Mouse (Mus musculus): ENCODE data around the gene Lpgat1.

Lpgat1 gene

DNA sequence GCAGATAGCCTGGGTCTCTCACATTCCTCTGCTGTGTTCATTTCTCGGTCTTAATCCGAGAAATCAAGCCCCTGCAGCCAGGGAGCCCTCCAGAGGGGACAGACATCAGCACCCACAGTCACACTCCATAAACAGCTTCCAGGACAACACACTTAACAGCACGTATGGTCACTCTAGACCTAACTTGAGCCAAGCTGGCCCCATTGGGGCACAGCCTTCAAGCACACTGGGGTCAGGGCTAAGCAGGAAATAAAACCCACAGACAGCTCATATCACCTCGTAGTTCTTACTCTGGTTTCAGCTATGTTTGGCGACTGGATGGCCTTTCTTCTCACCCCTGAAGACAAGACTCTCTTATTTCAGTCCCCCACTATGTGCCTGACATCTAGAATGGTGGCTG lies 87.1 kb downstream of the Lpgat1 start:
- DNase-seq (ENCODE audit: extremely low read depth, low read depth, low spot score) = no peak

GRCm38 (mm10) chr1:191805788-191806187 lies 88.2 kb downstream of the Lpgat1 start:
- DNase-seq (ENCODE audit: extremely low read depth, low read depth, low spot score) = no peak

GRCm38 (mm10) chr1:191806740-191807139 lies 89.1 kb downstream of the Lpgat1 start:
- DNase-seq (ENCODE audit: extremely low read depth, low read depth, low spot score) = no peak

GRCm38 (mm10) chr1:191807979-191808378 lies 90.3 kb downstream of the Lpgat1 start:
- no peak for DNase-seq (ENCODE audit: extremely low read depth, low read depth, low spot score)

DNA sequence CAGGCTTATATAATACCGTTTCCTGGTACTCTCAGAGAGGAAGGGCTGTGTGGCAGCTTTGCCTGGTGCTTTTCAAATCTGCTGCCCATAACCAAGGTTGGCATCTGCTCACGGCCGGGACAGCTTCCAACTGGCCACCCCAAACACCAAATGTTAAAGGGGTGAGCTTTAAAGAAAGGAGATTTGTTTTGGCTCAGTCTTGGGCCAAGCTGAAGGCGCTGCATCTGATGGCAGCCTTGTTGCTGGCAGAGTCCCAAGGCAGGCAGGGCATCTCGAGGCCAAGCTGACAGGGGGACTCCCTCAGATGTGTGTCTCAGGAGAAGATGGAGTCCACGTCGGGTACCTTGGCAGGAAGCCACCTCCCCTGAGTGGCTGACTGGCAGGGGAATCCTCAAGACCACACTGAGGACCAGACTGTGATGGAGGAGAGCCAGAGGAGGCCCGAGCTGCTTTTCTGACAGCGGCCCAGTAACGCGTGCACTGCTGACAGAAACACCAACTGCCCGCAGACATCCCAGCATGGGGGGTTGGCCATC lies 91.1 kb downstream of the Lpgat1 start:
- DNase-seq (ENCODE audit: extremely low read depth, low read depth, low spot score) = no peak

GRCm38 (mm10) chr1:191811774-191812173 lies 94.1 kb downstream of the Lpgat1 start:
- no peak for DNase-seq (ENCODE audit: extremely low read depth, low read depth, low spot score)

DNA sequence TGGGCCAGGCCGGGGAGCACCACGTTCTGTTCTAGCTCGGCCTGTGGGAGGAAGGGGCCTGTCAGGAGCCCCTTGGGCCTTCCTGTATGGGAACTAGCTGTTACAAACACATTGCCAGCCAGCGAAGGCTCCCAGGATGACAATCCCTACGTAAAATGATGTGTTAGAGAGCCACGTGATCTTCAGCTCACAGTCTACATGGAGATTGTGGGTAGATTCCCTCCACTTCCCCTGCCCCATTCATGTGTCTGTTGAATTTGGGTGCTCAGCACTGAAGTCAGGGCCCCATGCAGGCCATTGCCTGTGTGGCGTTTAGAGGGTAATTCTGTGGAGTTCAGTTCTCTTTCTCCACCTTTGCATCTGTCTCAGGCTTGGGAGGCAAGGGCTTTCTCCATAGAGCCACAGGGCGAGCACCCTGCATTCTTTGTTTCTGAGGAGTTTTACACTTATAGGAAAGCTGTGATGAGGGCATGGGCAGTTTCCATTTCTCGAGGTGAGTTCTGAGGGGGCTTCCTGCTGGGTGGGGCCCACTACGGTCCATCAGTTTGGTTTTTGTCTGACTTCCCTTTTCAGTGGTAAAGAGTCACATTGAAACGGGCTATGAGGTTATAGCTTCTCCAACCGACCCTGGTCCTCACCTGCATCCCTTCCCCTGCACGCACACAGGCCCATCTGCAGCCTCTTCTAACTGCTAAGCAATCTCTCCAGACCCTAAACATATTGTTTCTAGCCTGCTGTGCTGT lies 95.5 kb downstream of the Lpgat1 start:
- no peak for DNase-seq (ENCODE audit: extremely low read depth, low read depth, low spot score)

DNA sequence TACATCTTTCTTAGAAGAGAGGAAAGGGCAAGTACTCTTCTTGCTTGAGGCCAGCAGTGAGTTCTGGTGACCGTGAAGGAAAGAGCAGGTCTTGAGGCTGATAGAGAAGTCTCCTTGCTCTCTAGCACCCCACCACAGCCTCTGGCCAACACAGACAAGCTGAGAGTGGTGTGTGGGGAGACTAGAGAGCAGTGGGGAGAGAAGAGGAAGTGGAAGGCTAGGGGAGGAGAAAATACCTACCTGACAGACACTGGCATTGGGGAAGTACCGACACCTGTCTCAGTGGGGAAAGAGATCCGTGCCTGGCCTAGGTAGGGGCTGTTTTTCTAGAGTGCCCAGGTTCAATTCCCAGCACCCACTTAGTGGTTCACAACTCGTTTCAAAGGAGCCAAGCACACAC lies 96.6 kb downstream of the Lpgat1 start:
- no peak for DNase-seq (ENCODE audit: extremely low read depth, low read depth, low spot score)

- peak; percentile 87 for DNase-seq (ENCODE audit: extremely low read depth, low read depth, low spot score)
These were observed 97.3 kb downstream of the Lpgat1 start for GRCm38 (mm10) chr1:191814935-191815334.

GRCm38 (mm10) chr1:191816596-191816995 lies 99.0 kb downstream of the Lpgat1 start:
- no peak for DNase-seq (ENCODE audit: extremely low read depth, low read depth, low spot score)

GRCm38 (mm10) chr1:191817418-191818144 lies 99.9 kb downstream of the Lpgat1 start:
- DNase-seq (ENCODE audit: extremely low read depth, low read depth, low spot score) = no peak

- DNase-seq (ENCODE audit: extremely low read depth, low read depth, low spot score) = no peak
These were observed 100.6 kb downstream of the Lpgat1 start for GRCm38 (mm10) chr1:191818145-191818631.

GRCm38 (mm10) chr1:191819026-191819425 lies 101.4 kb downstream of the Lpgat1 start:
- DNase-seq (ENCODE audit: extremely low read depth, low read depth, low spot score) = no peak

- DNase-seq (ENCODE audit: extremely low read depth, low read depth, low spot score) = no peak
These were observed 103.3 kb downstream of the Lpgat1 start for GRCm38 (mm10) chr1:191820951-191821325.

- peak; percentile 55 for DNase-seq (ENCODE audit: extremely low read depth, low read depth, low spot score)
These were observed 103.9 kb downstream of the Lpgat1 start, which contains the start of gene Nek2 for GRCm38 (mm10) chr1:191821326-191822091. Gene Nek2 (plus strand): TSS chr1:191821444.

- no peak for DNase-seq (ENCODE audit: extremely low read depth, low read depth, low spot score)
These were observed 111.5 kb downstream of the Lpgat1 start for GRCm38 (mm10) chr1:191829124-191829523.

GRCm38 (mm10) chr1:191833396-191833795 lies 115.8 kb downstream of the Lpgat1 start:
- DNase-seq (ENCODE audit: extremely low read depth, low read depth, low spot score) = no peak
